Mouse (Mus musculus) kidney, embryonic 14.5 days (tissue): ENCODE measurements around the gene Ctdnep1. TPM values are rescaled to one million over a fixed set of nuclear protein-coding genes. Genes with fewer than 3 reads are reported as not detected.

Source experiments
- ATAC-seq: fragments of 200-750 bp; cut with Nextera tagmentation; 2 replicates; pipeline ENCODE4 v1.8.0; 2017; ENCODE audit warnings: moderate number of reproducible peaks, mild to moderate bottlenecking, moderate TSS enrichment, moderate library complexity; ENCODE audit not compliant: low FRiP score, low TSS enrichment
- H3K27ac ChIP-seq: fragments of 300-500 bp; sonication (generic); 2 replicates; pipeline ENCODE4 v1.5.1; 2014; ENCODE audit warnings: low read depth, mild to moderate bottlenecking, low read length, moderate library complexity, mixed read lengths
- H3K27me3 ChIP-seq: fragments of 300-500 bp; sonication (generic); 2 replicates; pipeline ENCODE4 v1.6.1; 2014; ENCODE audit warnings: mild to moderate bottlenecking, low read length; ENCODE audit not compliant: control insufficient read depth, insufficient read depth
- H3K36me3 ChIP-seq: fragments of 300-500 bp; sonication (generic); 2 replicates; pipeline ENCODE4 v1.6.1; 2014; ENCODE audit warnings: low read length, mixed read lengths; ENCODE audit not compliant: control insufficient read depth, insufficient read depth
- H3K4me1 ChIP-seq: fragments of 300-500 bp; sonication (generic); 2 replicates; pipeline ENCODE4 v1.6.1; 2014; ENCODE audit warnings: low read length, mixed read lengths; ENCODE audit not compliant: control insufficient read depth, insufficient read depth
- H3K4me2 ChIP-seq: fragments of 300-500 bp; sonication (generic); replicated peaks from 2 replicates; pipeline ENCODE4 v1.6.1; 2014; ENCODE audit warnings: low read depth, mild to moderate bottlenecking, low read length
- H3K4me3 ChIP-seq: fragments of 300-500 bp; sonication (generic); 2 replicates; pipeline ENCODE4 v1.5.1; 2014; ENCODE audit warnings: mild to moderate bottlenecking, low read length
- H3K9ac ChIP-seq: fragments of 300-500 bp; sonication (generic); 2 replicates; pipeline ENCODE4 v1.6.1; 2014; ENCODE audit warnings: low read depth, mild to moderate bottlenecking, low read length, moderate library complexity
- H3K9me3 ChIP-seq: fragments of 300-500 bp; sonication (generic); 2 replicates; pipeline ENCODE4 v1.6.1; 2016; ENCODE audit warnings: low read length; ENCODE audit not compliant: control insufficient read depth
- WGBS: fragments of 180-500 bp; shearing (Covaris S2); extraction: QIAGEN DNeasy Blood & Tissue Kit; methylation state at CpG from one replicate; pipeline ENCODE4 v1.1.7; 2014; 5-methylcytosine and 5-hydroxymethylcytosine counted together
- polyA plus RNA-seq: library from polyadenylated mRNA; unstranded; fragments of >200 nt; fragmentation: Nextera tagmentation; extraction: Ambion mirVana; gene quantifications from 2 replicates; pipeline ENCODE4 v1.2.1, GENCODE M21; 2014

Ctdnep1 gene
- polyA plus RNA-seq, 1 experiment from 2014 or later: 34.5 TPM

DNA sequence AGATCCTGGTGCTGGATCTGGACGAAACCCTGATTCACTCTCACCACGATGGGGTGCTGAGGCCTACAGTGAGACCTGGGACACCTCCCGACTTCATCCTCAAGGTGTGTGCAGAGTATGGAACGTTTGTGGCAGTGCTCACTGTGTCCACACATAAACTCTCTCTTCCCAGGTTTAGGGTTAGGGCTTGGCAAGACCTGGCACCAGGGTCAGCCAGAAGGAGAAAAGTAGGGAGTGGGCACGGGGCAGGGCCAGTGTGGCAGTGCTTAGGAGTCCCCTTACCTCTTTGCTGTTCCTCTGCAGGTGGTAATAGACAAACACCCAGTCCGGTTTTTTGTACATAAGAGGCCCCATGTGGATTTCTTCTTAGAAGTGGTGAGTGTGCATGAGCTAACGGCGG, 3.5 kb downstream of the Ctdnep1 start:
- Histone ChIP-seq H3K9ac (no peak overlapping the region), H3K36me3 (peaks cover 57% of the 10 kb centered on the region), H3K27ac (no peak overlapping the region), H3K4me3 (no peak overlapping the region), H3K9me3 (no peaks in the 10 kb centered on the region), H3K4me1 (peaks cover 15% of the 10 kb centered on the region), H3K27me3 (no peaks in the 10 kb centered on the region), H3K4me2 (no peak overlapping the region)
- no peak for ATAC-seq
- 89% methylated on average over 8 of the region's 8 CpGs for WGBS

DNA sequence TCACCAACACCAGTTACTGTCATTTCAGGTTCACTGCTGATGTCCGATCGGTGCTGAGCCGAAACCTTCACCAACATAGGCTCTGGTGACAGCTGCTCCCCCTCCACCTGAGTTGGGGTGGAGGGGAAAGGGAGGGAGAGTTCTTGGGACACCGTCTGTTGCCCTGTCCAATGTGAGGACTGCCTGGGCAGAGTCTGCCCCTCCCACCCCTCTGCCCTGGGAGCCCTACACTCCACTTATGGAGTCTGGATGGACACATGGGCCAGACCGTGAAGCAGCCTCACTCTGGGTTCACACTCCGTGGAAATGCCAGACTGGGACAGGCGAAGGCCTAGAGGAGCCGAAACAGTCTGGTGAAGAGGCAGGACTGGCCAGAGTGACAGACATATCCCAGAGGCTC, 9.0 kb downstream of the Ctdnep1 start:
- Histone ChIP-seq H3K9ac (no peak overlapping the region), H3K9me3 (no peaks in the 10 kb centered on the region), H3K4me3 (no peak overlapping the region), H3K4me2 (no peak overlapping the region), H3K27ac (peak overlapping the region; percentile 11; the same call in 1 of the 2 replicates), H3K4me1 (peaks cover 9% of the 10 kb centered on the region), H3K27me3 (no peaks in the 10 kb centered on the region), H3K36me3 (peaks cover 72% of the 10 kb centered on the region)
- 88% methylated on average over 8 of the region's 8 CpGs for WGBS
- no peak for ATAC-seq

DNA sequence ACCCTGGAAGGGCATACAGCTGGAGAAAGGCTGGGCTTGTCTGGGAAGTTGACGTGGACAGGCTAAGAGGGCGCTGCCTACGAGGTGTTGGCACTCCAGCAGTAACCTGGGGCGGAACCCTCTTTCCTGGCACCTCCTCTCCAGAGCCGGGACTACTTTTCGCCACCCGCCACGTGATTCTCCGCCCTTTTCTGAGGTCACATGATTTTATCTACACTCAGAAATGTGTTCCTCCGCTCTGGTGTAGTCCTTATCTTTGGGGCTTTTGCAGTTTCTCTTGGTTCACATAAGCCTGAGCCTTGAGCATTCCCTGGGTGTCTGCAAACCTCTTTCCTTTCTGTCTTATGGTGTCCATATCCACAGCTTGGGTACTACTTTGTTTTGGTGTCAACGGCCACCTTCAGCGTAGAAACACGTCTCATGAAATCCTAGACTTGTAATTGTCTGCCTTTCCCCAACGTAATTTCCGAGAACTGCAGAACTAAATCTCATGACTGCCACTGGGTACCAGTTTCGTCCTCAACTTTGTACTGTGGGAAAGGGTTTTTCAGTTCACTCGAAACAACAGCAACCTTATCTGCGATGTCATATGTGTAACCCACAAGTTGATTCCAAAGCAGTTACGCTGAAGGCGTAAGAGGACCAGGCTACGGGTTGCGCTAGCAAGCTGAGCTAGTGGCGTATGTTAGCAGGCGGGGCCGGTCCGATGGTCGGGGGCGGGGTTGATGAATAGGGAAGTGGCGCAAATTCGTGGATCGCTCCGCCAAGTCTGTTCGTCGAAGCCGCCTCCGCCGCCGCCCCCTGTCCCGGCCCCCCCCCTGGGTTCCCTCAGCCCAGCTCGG, 10.1 kb downstream of the Ctdnep1 start, which contains the start of gene Gabarap:
Gene Gabarap (plus strand): TSS at position 294 of the 842 bp plus-strand sequence.
- Histone ChIP-seq H3K9ac (peak within 1 kb of the TSS; percentile 87), H3K27ac (peak within 1 kb of the TSS; percentile 91), H3K4me2 (peak within 1 kb of the TSS; percentile 61), H3K4me3 (peak within 1 kb of the TSS; percentile 85), H3K4me1 (peaks cover 9% of the 10 kb centered on the region), H3K9me3 (no peaks in the 10 kb centered on the region), H3K36me3 (peaks cover 62% of the 10 kb centered on the region), H3K27me3 (no peaks in the 10 kb centered on the region)
- under 1% methylated on average over 40 of the region's 40 CpGs for WGBS
- peak; percentile 68 for ATAC-seq

DNA sequence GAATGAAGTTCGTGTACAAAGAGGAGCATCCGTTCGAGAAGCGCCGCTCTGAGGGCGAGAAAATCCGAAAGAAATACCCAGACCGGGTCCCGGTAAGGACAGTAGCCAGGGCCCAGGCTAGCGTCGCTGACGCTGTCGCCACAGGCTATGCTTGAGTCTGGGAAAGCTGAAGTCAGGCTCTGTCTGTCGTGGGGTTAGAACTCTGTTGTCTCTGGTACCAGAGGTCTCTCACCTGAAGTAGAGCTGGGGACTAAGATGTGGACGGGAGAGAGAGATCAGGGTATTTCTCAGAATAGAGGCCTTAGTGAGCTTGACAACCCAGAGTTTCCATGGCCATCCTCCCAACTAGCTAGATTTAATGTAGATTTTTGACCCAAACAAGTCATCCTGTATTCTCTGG, 10.8 kb downstream of the Ctdnep1 start:
- no peaks in the 10 kb centered on the region for H3K27me3 ChIP-seq
- H3K4me1 ChIP-seq: peaks cover 9% of the 10 kb centered on the region
- H3K4me2 ChIP-seq: peak overlapping the region; percentile 61
- peak overlapping the region; percentile 85 for H3K4me3 ChIP-seq
- WGBS: 1% methylated on average over 15 of the region's 15 CpGs
- no peaks in the 10 kb centered on the region for H3K9me3 ChIP-seq
- peak overlapping the region; percentile 91 for H3K27ac ChIP-seq
- ATAC-seq: no peak
- H3K36me3 ChIP-seq: peaks cover 56% of the 10 kb centered on the region
- H3K9ac ChIP-seq: peak overlapping the region; percentile 87

DNA sequence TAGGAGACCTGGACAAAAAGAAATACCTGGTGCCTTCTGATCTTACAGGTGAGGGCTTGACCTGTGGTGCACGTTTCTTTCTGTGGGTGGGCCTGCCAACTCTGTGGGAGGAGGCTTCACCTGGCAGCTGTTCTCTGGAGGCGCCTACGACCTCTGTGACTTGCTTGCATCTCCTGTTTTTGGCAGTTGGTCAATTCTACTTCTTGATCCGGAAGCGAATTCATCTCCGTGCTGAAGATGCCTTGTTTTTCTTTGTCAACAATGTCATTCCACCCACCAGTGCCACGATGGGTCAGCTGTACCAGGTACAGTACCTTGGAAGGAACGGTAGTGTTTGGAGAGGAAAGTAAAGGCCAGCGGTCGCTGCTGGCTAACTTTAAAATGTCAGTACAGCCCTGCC, 11.4 kb downstream of the Ctdnep1 start:
- H3K36me3 ChIP-seq: peaks cover 49% of the 10 kb centered on the region
- 81% methylated on average over 10 of the region's 10 CpGs for WGBS

DNA sequence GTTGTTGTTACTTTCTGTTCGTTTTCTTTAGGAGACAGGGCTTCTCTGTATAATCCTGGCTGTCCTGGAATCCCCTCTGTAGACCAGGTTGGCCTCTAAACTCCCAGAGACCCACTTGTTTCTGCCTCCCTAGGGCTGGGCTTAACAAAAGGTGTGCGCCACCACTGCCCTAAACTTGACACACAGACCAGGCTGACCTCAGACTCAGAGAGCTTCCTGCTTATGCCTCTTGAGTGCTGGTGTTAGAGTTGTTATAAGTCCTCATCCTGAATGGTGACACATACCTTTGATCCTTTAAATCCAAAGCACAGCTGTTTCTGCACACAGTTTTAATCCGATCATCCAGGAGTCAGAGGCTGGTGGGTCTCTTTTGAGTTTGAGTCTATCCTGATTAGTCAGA, 12.0 kb downstream of the Ctdnep1 start:
- peaks cover 49% of the 10 kb centered on the region for H3K36me3 ChIP-seq
- H3K4me1 ChIP-seq: peaks cover 15% of the 10 kb centered on the region
- ATAC-seq: no peak
- H3K4me2 ChIP-seq: no peak overlapping the region; the same call in 1 of the 2 replicates
- 90% methylated on average over 3 of the region's 3 CpGs for WGBS
- H3K9me3 ChIP-seq: no peaks in the 10 kb centered on the region
- H3K27ac ChIP-seq: no peak overlapping the region
- no peaks in the 10 kb centered on the region for H3K27me3 ChIP-seq
- H3K9ac ChIP-seq: 0 out of 2 replicates have a peak overlapping the region, but pooled peaks have one; percentile 87
- H3K4me3 ChIP-seq: peak overlapping the region; percentile 85; the same call in 1 of the 2 replicates

More for the DNA sequence above, 11.4 kb downstream of the Ctdnep1 start:
- peaks cover 10% of the 10 kb centered on the region for H3K4me1 ChIP-seq
- peak overlapping the region; percentile 85 for H3K4me3 ChIP-seq
- H3K4me2 ChIP-seq: peak overlapping the region; percentile 61
- no peak overlapping the region for H3K27ac ChIP-seq
- peak overlapping the region; percentile 87; the same call in 1 of the 2 replicates for H3K9ac ChIP-seq
- H3K9me3 ChIP-seq: no peaks in the 10 kb centered on the region
- H3K27me3 ChIP-seq: no peaks in the 10 kb centered on the region
- ATAC-seq: no peak

DNA sequence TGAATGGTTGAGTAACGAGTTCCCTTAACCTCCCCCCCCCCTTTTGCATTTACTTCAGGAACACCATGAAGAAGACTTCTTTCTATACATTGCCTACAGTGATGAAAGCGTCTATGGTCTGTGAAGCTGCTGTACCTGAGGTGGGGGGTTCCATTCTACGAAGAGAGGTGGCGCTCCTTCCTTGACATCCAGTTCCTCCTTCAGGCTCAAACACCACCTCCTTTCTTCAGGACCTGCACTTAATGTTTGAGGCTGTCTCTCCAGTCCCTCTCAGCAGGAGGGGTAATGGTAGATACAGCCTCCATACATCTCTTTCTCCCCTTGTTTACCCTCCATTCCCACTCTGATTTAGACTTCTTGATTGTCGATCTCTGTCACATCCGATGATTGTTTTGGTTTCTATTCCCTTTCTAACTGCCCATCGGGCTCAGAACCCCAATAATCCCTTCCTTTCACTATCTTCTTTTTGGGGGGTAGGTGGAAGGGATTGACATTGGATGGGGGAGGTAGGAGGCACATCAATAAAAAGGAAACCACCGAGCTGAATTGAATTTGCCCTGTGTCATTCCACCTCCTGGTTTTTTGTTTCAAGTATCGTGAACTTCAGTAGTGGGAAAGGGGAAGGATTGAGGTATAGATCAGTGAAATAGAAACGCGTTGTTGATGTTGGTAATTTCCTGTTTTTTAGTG, 13.6 kb downstream of the Ctdnep1 start:
- Histone ChIP-seq H3K4me3 (peak overlapping the region; percentile 99; the same call in 1 of the 2 replicates), H3K36me3 (peaks cover 49% of the 10 kb centered on the region), H3K27me3 (no peaks in the 10 kb centered on the region), H3K4me2 (peak overlapping the region; percentile 32), H3K9me3 (no peaks in the 10 kb centered on the region), H3K4me1 (peaks cover 17% of the 10 kb centered on the region), H3K9ac (no peak overlapping the region), H3K27ac (no peak overlapping the region; the same call in 1 of the 2 replicates)
- WGBS: 87% methylated on average over 11 of the region's 11 CpGs
- no peak for ATAC-seq

DNA sequence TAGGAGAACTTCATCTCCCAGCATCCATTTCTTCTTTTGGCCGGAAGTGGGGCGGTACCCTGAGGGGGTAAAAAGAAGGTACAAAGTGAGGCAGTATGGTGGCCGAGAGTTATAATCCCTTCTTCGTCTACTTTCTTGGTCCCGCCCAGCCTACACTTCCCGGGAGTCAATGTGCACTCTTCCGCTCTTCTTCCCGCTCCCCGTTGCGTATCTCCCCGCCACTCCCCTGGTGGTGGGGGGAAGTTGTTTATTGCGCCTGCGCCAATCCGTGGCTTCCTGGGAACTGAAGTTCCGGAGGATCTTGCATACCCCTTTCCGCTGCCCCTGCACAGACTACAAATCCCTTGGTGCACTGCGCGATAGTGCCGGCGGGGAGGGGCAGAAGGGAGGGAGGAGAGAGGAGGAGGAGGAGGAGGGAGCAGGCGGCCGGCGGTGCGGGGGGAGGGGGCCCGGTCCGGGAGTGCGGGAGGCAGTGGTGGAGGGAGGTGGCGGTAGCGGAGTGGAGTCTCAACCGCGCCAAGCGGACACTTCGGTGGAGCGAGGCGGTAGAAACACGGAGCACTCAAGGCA, 14.5 kb downstream of the Ctdnep1 start, which contains the start of gene Phf23:
Gene Phf23 (plus strand): TSS at position 387 of the 570 bp plus-strand sequence.
- H3K4me3 ChIP-seq: peak within 1 kb of the TSS; percentile 99
- no peaks in the 10 kb centered on the region for H3K9me3 ChIP-seq
- peak within 1 kb of the TSS; percentile 98 for H3K9ac ChIP-seq
- peaks cover 48% of the 10 kb centered on the region for H3K36me3 ChIP-seq
- H3K27ac ChIP-seq: peak within 1 kb of the TSS; percentile 98
- under 1% methylated on average over 36 of the region's 36 CpGs for WGBS
- no peaks in the 10 kb centered on the region for H3K27me3 ChIP-seq
- H3K4me1 ChIP-seq: peaks cover 17% of the 10 kb centered on the region
- peak within 1 kb of the TSS; percentile 49 for H3K4me2 ChIP-seq
- peak; percentile 82 for ATAC-seq
